Mouse (Mus musculus) lung, adult 2 months (tissue): ENCODE results near the gene 4933414I15Rik.

ENCODE experiments used
- CTCF ChIP-seq: fragments of 200-500 bp; IDR thresholded peaks from 2 replicates; pipeline ENCODE4 v1.5.1; 2011; ENCODE audit warnings: mild to moderate bottlenecking, low read length, control low read depth; ENCODE audit not compliant: insufficient read depth
- POLR2A ChIP-seq: fragments of 200-500 bp; IDR thresholded peaks from 2 replicates; pipeline ENCODE4 v1.6.1; 2011; ENCODE audit warnings: low read depth, mild to moderate bottlenecking, control low read depth, low read length, borderline replicate concordance; ENCODE audit errors: extremely low read depth

GRCm38 (mm10) chr11:50908136-50908535 is 35.4 kb downstream of the 4933414I15Rik start:
- no peak for TF ChIP-seq CTCF
- no peak for TF ChIP-seq POLR2A
